Mouse (Mus musculus) brain, embryonic 14.5 days (tissue): ENCODE measurements at regions not wholly inside any gene's neighbourhood (a gene's known extent, or its start where the extent isn't known, plus 50 kb on each side); places are given as distances from the start of the nearest gene placed in this dataset.

Experiments used
- DNase-seq: peaks from one replicate; pipeline ENCODE4 v3.0.0-alpha.2; 2011; ENCODE audit warnings: low read depth
- CTCF ChIP-seq: fragments of 200-500 bp; IDR thresholded peaks from 2 replicates; pipeline ENCODE4 v1.5.1; 2012; ENCODE audit warnings: inconsistent platforms, mild to moderate bottlenecking, moderate library complexity, borderline replicate concordance; ENCODE audit not compliant: insufficient read depth, insufficient read length; ENCODE audit errors: extremely low read depth
- POLR2A ChIP-seq: fragments of 200-500 bp; IDR thresholded peaks from 2 replicates; pipeline ENCODE4 v1.6.1; 2012; ENCODE audit warnings: mild to moderate bottlenecking, inconsistent platforms, borderline replicate concordance; ENCODE audit not compliant: poor library complexity, insufficient read depth, insufficient read length, severe bottlenecking; ENCODE audit errors: extremely low read depth

DNA sequence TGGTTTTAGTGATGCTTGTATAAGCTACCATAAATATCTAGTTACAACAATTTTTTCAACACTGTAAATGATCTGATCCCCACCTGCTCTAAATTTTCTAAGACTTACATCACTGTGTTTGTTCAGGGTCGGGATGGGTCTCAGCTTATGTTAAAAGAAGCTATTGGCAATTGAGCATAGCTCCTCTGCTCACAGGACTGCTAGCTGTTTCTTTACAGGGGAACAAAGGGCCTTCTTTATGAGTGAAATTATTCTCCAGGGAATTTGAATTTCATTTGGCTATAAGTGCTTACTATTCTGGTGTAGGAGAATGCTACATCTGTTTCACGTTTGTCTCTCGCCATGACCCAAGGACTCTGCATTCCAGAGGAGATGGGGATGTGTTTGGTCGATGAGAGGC is 255.6 kb upstream of the Ccdc54 start:
- TF ChIP-seq POLR2A (no peak), CTCF (no peak)
- DNase-seq = no peak

DNA sequence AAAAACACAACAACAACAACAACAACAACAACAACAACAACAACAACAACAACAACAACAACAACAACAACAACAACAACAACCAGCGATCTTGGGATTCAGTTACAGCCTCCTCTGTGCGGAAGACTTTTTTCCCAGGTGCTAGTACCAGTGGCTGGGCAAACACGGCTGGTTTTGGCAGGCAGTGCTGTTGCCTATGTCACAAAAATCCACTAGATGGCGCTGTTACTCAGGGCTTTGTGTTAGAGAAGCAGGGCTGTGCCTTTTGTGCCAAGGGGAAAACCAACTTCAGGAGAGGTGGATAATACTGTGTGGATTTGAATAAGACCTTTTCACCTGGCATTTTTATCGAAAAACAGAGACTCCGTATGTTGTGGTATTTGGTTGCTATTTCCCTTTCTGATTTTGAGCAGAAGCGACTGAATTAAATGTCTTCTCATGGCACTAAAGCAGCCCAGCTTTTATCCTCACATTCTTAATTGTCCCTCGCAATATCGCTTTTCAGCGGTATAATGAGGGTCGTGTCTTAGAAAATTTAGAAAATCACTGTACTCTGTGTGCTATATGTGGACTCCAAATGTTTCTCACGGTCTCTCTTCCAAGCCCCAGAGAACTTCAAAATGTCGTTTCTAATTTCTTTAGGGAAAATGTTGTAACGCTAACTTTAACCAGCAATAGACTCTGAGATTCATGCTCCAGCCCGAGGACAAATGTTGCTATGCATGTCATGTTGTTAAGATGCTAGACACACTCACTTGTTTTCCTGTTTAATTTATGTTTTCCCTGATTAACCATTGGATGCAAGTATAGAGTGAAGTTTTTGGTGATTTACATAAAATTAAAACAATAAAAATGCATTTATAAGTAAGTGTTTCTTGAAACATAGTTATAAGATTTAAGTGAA is 251.0 kb upstream of the Ccdc54 start:
- DNase-seq = peak; percentile 95
- TF ChIP-seq POLR2A = no peak
- TF ChIP-seq CTCF = peak; percentile 91

DNA sequence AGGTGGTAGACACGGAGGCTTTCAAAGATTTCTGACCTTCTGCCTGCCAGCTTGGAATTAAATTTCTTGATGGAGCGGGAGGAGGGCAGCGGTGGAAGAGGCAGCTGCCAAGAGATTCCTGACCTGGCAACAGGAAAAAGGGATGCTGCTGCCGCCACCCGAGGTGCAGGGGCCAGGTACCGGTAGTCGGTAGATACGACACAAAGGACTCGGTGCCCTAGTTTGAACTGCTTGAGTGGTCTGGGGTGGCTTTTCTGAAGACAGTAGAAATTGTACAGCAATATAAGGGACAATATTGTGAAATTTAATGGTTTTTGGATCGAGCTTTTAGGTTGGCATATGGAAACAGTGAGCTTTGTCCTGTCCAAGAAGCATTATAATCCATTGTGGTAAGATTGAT is 250.3 kb upstream of the Ccdc54 start:
- TF ChIP-seq CTCF = no peak
- no peak for TF ChIP-seq POLR2A
- no peak for DNase-seq

DNA sequence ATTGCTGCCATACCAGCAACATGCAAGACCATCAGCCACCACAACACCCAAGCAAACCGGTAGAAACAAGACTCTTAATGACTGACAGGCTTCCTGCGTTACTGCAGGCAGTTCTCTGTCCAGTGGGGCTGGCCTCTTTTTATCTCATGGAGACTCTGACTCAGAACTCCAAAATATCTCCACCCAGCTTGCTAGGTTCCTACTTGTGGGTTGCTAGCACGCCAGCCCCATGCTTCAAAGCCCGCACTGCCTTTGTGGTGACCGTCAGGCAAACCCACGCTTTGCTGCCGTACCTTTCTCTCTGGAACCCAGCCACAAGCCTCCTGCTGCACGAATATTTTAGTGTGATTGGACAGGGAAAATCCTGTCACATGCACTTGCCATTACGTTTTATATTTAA is 248.7 kb upstream of the Ccdc54 start:
- no peak for TF ChIP-seq POLR2A
- no peak for TF ChIP-seq CTCF

DNA sequence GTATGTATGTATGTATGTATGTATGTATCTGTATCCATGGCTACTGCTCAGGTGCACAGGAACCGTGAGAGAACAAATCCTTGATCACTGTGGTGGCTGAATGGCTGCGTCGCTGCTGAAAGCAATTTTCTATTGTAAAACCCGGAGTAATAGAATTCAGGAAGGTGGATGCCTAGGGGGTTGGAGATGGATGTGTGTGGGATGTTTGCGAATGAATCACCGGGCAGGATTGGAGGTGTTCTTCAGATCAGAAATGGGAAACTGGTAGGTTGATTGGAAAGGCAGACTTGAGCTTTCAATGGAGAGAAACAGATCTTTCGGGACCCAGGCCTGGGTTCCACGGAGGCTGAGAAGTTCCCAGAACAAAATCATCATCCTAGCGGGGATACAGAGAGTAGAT is 246.5 kb upstream of the Ccdc54 start:
- TF ChIP-seq CTCF (no peak), POLR2A (no peak)

More for the DNA sequence above, 248.7 kb upstream of the Ccdc54 start:
- no peak for DNase-seq

DNA sequence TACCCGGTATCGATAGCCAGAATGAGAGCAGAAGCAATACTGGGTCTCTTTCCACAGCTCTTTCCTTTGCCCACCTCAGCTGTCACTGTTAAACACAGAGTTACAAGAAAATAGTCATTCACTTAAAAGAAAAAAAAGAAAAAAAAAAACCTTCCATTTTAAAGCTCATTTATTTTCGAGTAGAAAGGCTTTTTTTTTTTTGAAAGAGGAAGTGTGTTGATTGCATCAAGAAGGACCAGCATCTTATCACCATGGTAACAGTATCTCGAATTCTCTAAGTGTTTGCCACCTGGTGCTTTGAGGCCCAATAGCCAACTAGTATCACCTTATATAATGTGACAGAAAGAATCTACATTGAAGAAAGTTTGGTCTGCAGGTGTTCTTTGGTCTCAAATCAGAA is 245.5 kb upstream of the Ccdc54 start:
- no peak for TF ChIP-seq POLR2A
- TF ChIP-seq CTCF = no peak
- no peak for DNase-seq

More for the DNA sequence above, 246.5 kb upstream of the Ccdc54 start:
- peak; percentile 29 for DNase-seq

DNA sequence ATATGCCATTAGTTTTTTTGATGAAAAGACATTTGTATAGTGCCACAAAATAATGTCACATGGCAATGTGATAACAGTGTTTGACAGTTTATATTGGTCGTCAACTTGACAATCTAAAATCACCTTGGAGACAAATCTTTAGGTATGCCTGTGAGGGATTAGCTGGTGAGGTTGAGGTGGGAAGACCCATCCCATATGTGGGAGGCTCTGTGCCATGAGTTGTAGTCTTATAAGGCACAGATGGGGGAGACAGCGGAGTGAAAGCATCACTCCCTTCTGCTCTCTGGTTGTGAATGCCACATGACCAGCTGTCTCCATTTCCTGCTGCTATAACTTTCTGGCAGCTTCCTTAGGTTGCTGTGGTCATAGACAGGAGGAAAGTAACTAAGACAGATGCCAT is 242.4 kb upstream of the Ccdc54 start:
- DNase-seq = peak; percentile 56
- no peak for TF ChIP-seq POLR2A
- no peak for TF ChIP-seq CTCF

DNA sequence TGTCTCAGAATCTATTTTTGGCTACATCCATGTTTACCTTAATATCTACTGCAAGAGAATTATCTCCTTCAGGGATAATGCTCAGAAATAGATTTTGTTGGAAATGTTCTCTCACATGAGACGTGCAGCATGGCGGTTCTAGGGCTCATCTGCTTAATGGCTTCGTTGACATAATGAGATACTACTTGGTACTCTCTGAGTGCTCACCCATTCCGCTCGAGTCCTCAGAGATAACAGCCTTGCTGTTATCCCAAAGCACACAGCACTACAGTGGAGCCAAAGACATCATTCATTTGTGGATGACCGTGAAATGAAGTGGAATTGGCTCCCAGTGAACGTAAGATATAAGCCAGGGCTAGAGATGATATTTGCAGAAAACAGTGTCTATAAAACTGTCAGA is 231.4 kb upstream of the Ccdc54 start:
- DNase-seq = no peak
- TF ChIP-seq POLR2A (no peak), CTCF (no peak)

DNA sequence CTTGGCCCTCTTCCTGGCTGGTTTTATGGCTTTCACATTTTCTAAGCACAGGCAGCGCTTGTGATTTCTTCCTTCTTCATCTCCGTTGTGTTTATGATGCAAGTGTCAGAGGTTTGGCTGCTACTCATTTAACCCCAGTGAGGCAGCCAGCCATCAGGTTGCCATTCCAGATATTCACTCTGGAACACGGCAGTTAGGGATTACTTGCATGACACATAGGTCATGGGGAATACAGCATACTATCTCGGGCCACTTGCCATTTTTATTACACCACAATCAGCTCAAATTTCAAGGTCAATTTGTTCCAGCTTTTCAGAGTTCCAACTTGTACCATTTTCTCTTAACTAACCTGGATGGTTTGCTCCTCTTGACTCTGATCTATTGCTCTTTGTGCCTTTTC is 223.7 kb upstream of the Ccdc54 start:
- TF ChIP-seq POLR2A = no peak
- no peak for TF ChIP-seq CTCF
- no peak for DNase-seq

DNA sequence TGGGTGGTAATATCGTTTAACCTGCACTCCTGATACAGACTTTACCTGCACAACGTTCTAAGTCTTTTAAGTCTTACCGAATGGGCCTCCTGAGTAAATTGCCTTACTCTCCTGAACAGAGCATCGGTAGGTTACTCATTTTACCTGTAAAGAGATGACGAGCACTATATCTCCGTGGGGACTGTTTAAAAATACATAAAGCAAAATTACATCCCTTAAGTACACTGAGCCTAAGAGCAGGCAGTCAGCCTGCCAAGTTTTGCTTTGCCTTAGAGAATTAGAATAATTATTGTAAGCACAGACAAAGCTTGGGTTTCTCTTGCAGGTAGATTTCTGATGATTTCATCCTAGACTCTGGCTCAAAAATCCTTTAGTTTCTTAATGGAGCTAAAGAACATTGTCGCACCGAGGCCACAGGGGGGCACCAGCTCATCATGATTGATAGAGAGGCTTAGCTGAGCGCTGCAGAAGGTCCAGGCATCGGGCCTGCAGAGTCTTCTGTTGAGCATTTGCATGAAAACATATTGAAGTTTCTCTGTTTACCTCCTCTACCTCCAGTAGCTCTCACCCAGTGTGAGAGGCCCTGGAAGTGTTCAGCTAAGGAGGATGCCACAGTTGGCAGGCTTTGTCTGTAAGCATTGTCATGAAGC is 208.3 kb upstream of the Ccdc54 start:
- TF ChIP-seq CTCF (peak; percentile 80), POLR2A (no peak)
- peak; percentile 90 for DNase-seq

DNA sequence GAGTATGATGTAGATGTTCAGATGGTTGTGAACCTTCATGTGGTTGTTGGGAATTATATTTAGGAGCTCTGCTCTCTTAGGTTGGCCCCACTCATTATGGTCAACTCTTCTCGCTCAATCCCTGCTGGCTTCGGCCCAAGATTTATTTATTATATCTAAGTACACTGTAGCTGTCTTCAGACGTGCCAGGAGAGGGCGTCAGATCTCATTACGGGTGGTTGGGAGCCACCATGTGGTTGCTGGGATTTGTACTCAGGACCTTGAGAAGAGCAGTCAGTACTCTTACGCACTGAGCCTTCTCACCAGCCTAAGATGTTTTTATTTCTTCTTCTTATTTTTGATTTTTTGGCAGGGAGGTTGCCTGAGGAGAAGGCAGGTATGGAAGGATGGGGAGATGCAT is 207.1 kb upstream of the Ccdc54 start:
- no peak for TF ChIP-seq CTCF
- no peak for TF ChIP-seq POLR2A
- DNase-seq = no peak
